Mouse (Mus musculus): ENCODE measurements around the gene Cxcl10.
"Not testable (repeated sequence)": the region's sequence is repeated elsewhere in the genome, so short reads cannot be mapped to it uniquely, and the experiment has no call there.

Cxcl10 gene

DNA sequence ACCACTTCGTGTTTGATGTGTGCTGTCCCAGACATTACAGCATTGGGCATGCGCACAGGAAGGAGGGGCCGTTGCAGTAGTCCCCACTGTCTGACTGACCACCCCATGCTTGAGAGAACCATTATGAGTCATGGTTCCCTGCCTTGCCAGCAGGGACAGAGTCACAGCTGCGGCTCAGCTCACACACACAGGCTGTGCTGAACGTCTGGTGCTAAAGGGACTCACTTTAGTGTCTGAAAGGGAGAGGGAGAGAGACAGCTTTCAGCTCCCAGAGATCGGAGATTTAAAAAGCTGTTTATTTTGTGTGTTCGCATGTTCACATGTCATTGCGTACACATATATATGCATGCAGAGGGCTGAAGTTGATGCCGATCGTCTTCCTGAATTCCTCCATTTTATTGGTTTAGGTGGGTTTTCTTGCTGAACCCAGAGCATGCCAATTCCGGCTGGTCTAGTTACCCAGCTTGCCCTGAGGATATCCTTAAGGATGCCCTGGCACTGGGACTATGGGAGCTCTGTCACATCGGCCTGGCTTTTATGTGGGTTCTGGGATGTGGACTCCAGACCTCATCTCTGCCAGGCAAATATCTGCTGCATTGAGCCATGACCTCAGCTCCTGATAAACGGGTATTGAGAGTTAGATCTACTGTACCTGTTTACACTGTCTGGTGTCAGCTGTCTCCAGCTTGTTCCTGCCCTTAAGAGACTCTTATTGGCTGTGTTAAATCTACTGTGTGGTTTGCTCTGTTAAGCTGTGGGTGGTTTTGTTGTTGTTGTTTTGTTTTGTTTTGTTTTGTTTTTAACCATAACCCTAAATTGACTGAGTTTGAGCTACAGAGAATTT lies 20.7 kb upstream of the Cxcl10 start:
- DNase-seq (ENCODE audit: low read depth, low spot score) = no peak

DNA sequence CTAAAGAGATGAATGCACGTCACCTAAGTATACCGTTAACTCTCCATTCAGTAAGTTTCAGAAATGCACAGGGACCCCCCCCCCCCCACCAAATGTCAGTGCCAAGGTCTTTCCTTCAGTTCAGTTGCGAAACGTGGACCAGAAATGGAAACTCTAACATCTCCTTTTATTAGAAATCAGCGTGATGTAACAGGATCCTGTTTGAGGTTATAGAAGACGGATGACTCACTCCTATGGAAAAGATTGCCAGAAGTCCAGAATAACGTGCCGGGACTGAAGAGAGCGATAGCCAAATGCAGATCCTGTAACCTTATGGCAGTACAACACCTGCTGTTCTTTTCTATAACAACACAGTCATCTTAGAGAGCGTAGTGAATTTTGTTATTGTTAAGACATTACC lies 19.7 kb upstream of the Cxcl10 start:
- no peak for DNase-seq (ENCODE audit: low read depth, low spot score)

DNA sequence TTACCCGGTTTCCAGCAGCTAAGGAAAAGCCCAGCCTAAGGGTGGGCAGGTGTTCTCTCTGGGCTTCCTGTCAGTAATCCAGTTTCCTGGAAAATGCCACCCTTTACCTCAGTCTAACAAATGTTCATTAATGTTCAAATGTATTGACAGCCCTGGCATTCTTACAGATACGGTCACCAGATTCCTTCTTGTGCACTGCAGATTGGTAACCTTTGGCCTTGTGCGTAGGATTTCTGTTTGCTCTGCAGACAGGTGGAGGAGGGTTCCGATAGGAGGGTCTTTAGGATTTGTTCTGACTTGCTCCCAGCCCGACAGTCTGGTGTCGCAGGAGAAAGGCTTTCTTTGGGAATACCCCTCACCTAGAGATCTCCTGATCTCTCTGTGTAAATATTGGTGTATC lies 17.9 kb upstream of the Cxcl10 start:
- DNase-seq (ENCODE audit: low read depth, low spot score) = no peak

DNA sequence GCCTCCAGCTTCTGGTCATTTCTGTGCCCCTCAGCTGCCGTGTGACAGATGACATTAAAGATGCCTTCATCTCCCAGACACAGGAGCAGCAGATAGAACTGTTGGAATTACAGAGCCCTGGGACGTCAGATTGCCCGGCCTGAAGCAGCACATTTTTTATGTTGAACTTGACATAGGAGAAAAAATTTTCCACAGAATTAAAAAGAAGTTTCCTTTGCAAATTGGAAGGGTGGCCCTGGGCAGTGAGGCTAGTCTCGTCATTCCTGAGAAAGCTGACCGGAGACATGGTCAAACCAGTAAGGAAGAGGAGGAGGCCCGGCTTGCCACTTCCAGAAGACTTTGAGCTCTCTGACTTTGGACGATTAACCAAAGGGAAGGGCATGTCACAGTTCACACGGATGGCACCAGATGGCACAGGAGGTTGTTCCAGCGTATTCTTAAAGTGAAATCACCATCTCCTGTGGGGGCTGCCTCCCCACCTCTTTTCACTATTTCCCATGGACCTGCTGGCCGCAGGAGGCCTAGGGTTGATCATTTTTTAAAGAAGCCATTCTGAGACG lies 16.5 kb upstream of the Cxcl10 start:
- no peak for DNase-seq (ENCODE audit: low read depth, low spot score)

DNA sequence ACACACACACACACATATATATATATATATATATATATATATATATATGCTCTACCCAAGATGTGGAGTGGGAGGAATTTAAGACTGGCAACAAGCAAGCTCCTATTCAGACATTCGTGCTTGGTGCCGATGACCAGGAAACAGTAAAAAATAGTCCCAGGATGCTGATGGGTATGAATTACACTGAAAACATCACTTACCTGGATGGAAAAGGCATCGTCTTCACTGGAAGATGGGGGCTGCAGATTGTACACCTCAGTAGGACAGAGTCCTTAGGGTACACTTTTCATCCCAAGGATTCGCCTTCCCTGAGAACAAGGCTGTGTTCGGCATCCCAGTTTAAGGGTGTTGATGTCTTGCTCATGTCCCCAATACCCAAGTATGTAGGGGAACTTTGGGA lies 15.3 kb upstream of the Cxcl10 start:
- no peak for DNase-seq (ENCODE audit: low read depth, low spot score)

DNA sequence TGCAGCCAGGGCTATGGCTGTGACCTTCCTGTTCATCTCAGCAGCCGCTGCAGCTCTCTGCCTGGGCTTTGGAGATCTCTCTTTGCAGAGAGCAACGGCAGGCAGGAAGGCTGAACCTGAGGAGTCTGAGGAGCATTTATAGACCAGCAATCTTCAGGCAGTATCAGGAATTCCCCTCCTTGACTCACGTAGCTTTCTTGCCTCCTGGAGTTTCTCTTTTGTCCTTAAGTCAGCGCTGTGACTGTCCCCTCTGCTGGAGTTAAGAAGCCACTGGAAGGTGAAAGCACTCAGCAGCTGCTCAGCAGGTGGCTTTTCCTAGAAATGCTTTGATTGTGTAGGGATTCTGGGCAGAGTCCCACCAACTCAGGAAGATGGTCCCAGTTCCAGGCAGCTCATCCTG lies 14.5 kb upstream of the Cxcl10 start:
- DNase-seq (ENCODE audit: low read depth, low spot score) = no peak

DNA sequence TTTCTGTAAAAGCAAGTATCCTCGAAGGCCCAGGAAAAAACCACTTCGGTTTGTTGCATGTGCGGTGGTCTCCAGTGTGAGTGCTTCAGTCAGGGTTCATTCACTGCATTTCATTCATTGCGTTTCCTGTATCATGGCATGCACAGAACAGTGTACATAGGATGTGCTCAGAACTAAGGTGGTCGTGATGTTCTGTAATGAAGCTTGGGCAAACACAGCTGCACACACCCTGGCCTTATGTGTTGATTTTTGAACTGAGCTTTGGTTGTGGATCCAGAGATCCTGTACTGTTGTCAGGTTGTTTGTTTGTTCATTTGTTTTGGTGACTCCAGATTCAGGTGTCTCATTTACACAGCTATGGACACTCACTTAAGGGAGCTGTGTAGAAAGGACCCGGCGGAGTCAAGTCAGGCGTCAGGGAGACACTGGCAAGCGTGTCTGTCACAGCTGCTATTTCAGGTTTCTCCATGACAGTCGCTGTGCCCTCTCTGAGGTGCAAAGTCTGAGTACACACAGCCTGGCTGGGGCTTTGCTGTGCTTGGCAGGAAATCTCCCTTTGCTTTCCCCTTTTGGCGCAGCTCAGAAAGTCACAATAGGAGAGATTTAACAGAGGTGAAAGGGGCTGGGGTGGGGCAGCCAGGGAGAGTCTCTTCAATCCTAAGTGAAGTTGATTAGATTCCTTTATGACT lies 10.2 kb upstream of the Cxcl10 start:
- DNase-seq (ENCODE audit: low read depth, low spot score) = no peak

DNA sequence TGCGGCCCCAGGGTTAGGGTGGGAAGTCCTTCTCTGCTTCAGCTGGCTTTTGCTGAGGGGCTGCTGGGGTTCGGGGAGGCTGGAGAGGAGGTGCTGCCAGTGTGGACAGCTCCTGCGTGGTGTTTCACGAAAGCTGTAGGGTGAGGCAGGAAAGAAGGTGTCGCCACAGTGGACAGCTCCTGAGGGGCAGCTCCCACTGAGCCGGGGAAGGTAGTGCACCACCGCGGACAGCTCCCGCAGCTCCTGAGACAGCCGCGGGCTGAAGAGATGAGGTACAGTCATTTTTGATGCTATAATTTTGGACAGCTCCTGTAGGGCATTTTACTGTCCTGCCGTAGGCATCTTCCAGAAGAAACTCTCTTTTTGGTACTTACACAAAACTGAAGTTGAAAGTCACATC lies 9.3 kb upstream of the Cxcl10 start:
- peak; percentile 26 for DNase-seq (ENCODE audit: low read depth, low spot score)

DNA sequence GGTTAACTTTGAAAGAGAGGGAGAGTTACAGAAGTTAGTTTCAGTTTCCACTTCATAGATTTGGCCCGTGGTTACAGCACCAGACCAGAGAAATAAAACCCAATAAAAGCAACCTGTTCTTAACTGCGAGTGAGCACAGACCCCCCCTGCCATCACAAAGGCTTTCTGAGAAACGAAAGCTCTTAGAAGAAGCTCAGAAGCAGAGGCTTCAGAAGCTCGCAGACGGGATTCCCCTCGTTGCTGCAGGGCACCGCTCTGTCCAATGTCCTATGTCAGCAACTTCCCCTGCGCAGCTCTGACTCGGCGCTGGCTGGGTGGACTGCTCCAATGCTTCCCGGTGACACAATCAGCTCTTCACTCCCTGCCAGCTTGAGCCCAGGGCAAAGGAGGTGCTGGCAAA lies 4.8 kb upstream of the Cxcl10 start:
- DNase-seq (ENCODE audit: low read depth, low spot score) = no peak

DNA sequence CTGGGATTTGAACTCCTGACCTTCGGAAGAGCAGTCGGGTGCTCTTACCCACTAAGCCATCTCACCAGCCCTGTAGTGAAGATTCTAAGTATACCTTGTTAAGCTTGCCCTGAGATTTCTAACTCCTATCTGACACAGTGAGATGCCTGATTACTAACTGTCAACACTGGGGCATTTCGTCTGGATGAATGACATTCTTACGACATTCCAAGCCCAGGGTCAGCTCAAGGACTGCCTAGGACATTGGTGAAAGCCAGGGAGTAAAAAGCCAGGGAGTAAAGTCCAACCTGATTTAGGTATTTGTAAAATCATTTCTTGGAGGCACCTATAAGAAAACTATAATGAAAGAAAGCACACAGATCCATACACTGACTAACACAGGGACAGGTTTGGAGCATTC lies 4.0 kb upstream of the Cxcl10 start:
- DNase-seq (ENCODE audit: low read depth, low spot score) = not testable (repeated sequence)

DNA sequence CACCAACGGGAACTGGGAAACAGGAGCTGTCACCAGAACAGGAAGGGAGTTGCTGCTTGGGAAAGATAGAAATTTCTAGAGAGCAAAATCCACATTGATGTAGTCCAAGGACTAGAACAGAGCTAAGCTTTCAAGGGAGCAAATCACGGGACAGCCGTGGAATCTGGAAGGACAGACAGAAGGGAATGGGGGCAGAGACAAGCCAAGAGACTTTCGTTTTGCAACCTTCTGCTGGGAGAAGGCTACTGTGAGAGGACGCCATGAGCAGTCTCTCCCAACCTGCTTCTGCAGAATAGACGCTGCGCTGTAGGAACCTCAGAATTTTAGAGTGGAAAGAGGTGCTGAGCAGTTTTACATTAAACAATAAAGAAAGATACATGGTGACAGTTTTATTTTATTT lies 1.0 kb upstream of the Cxcl10 start:
- DNase-seq (ENCODE audit: low read depth, low spot score) = no peak

DNA sequence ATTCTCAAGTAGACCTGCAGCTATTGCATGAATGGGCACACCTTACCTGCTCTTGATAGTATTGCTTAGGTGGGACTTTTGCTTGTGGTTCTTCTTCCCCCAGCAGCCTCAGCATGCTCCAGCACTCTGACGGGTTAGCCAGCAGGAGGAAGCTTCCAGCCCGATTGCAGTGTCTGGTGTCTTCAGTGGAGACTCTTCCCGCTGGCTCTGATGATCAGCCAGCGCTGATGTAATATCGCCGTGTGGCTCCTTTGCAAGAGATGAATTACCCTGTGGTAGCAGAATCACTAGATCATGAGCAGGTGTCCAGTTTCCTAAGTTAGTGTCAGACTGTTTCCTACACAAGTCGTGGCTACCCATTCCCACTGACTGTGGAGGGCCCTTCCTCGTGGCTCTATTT lies 3.7 kb downstream of the Cxcl10 start:
- DNase-seq (ENCODE audit: low read depth, low spot score) = no peak

DNA sequence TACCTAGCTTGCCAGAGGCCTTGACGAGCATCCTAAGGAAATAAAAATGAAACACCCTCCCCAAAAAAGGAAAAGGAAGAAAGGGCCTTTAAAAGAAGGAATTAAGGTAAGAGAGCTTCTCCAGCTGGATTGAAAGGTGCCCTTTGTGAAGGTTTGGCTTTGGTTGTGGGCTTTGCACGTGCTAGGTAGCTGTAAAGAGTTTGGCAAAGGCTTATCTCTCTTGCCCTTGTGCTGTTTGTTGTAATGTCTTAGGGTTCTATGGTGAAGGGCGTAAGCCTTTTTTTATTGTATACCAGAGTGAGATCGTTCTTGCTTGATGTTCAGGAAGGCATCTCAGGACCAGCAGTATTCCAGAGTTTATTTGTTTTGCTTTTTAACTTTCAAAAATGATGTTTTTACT lies 8.1 kb downstream of the Cxcl10 start:
- DNase-seq (ENCODE audit: low read depth, low spot score) = no peak

DNA sequence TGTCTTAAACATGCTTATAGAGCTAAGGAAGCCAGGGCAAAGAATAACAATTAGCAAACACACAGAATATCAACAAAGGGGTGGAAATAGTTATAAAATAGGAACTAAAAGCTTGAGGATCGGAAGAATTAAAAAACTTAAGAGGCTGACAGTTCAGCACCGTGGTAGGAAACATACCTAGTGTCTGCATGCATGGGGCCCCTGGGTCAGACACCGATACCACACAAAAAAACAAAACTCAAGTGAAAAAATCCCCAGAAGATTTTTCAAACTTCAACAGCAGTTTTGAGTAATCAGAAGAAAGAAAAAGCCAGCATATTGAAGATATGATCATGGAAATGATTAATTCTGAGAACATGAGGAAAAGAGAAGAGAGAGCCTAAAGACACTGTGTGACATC lies 11.9 kb downstream of the Cxcl10 start:
- DNase-seq (ENCODE audit: low read depth, low spot score) = no peak

DNA sequence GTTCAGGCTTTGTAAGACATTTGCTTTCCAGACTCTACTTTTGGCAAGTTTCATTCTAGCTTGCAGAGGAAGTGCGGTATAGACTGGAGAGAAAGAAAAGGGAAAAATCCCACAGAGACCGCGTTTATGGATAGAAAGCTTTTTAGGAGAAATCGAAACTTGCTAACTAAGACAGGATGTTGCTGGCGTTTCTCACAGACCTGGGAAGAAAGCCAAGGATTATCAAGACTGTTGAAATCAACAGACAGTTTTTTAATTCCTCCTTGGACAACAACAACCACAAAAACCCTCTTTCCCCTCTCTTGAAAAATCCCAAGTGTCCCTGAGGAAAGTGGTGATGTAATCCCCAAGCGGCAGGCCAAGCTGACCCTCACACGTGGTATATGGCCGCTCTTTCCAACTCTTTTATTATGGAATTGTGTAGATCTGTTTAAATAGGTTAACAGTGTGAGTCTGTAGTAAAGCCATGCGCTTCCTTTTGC lies 16.3 kb downstream of the Cxcl10 start:
- DNase-seq (ENCODE audit: low read depth, low spot score) = no peak

DNA sequence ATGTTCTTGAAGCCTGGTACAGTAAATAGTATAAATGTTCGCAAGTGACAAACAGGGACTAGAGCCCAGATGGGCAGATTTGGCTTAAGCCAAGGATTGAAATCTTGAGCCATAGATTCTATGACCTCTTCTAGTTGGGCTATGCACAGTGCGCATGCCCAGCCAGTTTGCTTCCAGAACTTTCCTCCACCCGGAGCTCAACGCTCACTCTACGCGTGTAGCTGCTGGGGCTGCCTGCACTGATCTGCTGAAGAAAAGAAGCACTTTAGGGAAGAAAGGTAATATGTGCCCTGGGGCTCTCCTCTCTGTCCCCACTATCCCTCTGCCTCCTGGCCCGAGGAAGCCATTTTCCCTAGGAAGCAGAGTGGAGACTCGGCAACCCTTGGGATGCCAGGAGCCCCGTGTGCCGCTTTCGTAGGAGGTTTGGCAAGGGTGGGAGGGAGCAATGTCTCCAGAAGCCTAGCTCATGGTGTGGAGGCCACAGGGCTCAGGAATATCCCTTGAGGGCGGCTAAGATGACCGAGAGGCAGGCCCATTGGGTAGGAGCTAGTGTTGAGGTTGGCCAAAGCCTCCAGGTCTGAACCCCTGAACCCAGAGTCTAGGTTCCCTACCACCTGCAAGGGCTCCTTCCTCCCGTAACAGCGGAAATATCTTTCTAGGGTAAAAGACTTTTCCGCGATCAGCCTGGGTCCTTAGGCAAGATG lies 16.9 kb downstream of the Cxcl10 start, which contains the start of gene Art3:
Art3 (plus strand) TSS at position 193 of the 704 bp plus-strand sequence.
- DNase-seq (ENCODE audit: low read depth, low spot score) = no peak

DNA sequence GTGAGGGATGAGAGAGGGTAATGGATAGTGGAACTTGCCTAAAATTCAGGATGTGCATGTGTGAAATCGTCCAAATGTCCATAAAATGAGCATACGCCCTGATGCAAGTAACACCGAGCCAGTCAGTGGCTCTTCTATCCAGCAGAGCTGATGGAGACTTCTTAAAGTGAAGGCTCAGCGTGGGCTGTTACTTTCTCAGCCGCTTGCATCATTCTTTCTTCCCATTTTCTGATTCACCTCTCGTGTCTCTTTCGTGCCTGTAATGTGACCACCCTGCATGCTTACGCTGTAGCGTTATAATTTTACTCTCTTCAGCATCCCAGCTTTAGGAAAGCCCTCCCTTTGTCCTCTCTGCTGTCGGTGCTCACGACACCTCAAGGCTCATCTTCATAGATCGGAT lies 17.6 kb downstream of the Cxcl10 start:
- no peak for DNase-seq (ENCODE audit: low read depth, low spot score)

DNA sequence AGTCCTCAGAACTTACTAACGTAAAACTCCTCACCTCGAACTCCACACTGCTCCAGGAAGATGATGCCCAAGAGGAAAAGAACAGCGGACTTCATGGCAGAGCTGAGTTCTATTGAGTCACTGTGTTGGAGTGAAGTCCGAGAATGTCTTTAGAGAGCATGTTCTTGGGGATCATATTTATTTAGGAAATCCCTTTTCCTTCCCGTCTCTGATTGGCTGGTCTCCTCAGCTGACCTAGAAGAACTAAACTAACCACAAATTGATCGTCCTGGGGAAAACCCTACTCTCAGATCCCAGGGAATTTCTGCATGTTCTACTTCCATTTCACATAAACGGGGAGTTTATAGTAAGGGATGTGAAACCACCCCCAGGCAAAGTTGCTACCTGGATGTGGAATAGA lies 20.8 kb downstream of the Cxcl10 start, which contains the start of gene Cxcl9:
Cxcl9 (minus strand) TSS at position 151 of the 400 bp plus-strand sequence.
- DNase-seq (ENCODE audit: low read depth, low spot score) = no peak

DNA sequence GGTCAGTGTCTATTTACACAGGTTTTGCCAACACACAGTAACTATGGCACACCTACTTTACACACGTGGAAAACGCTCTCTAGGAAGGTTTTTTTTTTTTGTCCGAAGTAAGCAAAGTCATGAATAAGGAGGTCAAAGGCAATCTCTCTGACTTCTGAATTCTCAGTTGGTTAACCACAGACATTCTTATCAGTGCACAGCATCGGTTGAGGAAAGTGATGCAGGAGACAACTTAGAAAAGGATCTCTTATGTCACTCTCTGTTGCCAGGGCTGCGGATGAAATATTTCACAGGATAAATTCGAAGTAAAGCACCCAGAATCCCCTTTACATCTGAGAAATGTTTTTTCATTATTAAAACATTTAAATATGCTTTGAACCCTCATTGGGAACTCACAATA lies 21.3 kb downstream of the Cxcl10 start:
- DNase-seq (ENCODE audit: low read depth, low spot score) = no peak

DNA sequence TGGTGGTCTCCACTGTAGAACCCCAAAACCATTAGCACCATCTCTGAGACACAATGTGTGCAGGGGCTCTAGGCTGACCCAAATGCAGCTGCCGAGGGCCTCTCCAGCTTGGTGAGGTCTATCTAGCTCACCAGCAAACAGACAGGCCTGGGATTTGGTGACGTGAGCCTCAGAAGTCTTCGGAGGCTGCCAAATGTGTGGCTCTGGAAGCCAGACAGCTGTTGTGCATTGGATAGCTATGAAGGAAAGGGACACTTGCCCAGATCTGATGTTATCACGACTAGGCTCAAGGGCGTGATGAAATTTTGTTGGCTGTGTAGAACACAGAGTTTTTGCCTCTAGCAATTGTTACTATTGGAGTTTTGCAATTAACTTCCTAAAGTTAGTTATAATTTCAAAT lies 25.4 kb downstream of the Cxcl10 start:
- DNase-seq (ENCODE audit: low read depth, low spot score) = no peak

DNA sequence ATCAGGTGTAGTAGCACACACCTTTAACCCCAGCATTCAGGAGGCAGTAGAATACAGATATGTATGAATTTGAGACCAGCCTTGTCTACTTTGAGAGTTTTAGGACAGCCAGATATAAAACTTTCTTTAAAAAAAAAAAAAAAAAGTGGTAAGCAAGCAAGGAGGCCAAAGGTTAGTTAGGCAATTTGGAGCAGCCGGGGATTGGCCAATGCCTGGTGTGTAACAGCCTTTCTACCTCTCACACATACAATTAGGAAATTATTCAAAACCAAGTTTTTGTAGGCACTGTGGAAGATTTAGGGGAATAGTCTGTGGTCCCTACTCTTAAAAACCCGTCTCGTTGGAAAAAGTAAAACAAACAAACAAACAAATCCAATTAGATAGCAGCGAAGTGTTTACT lies 26.1 kb downstream of the Cxcl10 start:
- DNase-seq (ENCODE audit: low read depth, low spot score) = no peak
